Mouse (Mus musculus) neural tube, embryonic 11.5 days (tissue): Measurements from ENCODE around the gene Twf2. TPM values are rescaled to one million over a fixed set of nuclear protein-coding genes. Genes with fewer than 3 reads are reported as not detected.

Experiments
- ATAC-seq: fragments of 200-750 bp; cut with Nextera tagmentation; 2 replicates; pipeline ENCODE4 v1.8.0; 2017; ENCODE audit warnings: moderate number of reproducible peaks, mild to moderate bottlenecking, moderate TSS enrichment, moderate library complexity; ENCODE audit not compliant: insufficient read depth, low FRiP score, low TSS enrichment
- DNase-seq: peaks from one replicate; pipeline ENCODE4 v3.0.0-alpha.2; 2015; ENCODE audit warnings: low spot score
- H3K27ac ChIP-seq: fragments of 300-500 bp; sonication (generic); 2 replicates; pipeline ENCODE4 v1.5.1; 2014; ENCODE audit warnings: low read depth, mild to moderate bottlenecking, low read length
- H3K27me3 ChIP-seq: fragments of 300-500 bp; sonication (generic); 2 replicates; pipeline ENCODE4 v1.6.1; 2014; ENCODE audit warnings: mild to moderate bottlenecking, low read length, mixed read lengths; ENCODE audit not compliant: control insufficient read depth, insufficient read depth
- H3K36me3 ChIP-seq: fragments of 300-500 bp; sonication (generic); 2 replicates; pipeline ENCODE4 v1.6.1; 2014; ENCODE audit warnings: mild to moderate bottlenecking, low read length, moderate library complexity, mixed read lengths; ENCODE audit not compliant: control insufficient read depth, insufficient read depth
- H3K4me1 ChIP-seq: fragments of 300-500 bp; sonication (generic); 2 replicates; pipeline ENCODE4 v1.6.1; 2014; ENCODE audit warnings: low read length, mixed read lengths; ENCODE audit not compliant: control insufficient read depth, insufficient read depth
- H3K4me2 ChIP-seq: fragments of 300-500 bp; sonication (generic); 2 replicates; pipeline ENCODE4 v1.6.1; 2014; ENCODE audit warnings: low read depth, mild to moderate bottlenecking, moderate library complexity
- H3K4me3 ChIP-seq: fragments of 300-500 bp; sonication (generic); 2 replicates; pipeline ENCODE4 v1.5.1; 2014; ENCODE audit warnings: low read depth, low read length
- H3K9ac ChIP-seq: fragments of 300-500 bp; sonication (generic); 2 replicates; pipeline ENCODE4 v1.6.1; 2014; ENCODE audit warnings: mild to moderate bottlenecking, low read length
- H3K9me3 ChIP-seq: fragments of 300-500 bp; sonication (generic); 2 replicates; pipeline ENCODE4 v1.6.1; 2016; ENCODE audit warnings: low read length; ENCODE audit not compliant: control insufficient read depth
- WGBS: fragments of 180-500 bp; shearing (Covaris S2); extraction: QIAGEN DNeasy Blood & Tissue Kit; methylation state at CpG from one replicate; pipeline ENCODE4 v1.1.7; 2014; 5-methylcytosine and 5-hydroxymethylcytosine counted together
- polyA plus RNA-seq: library from polyadenylated mRNA; unstranded; fragments of >200 nt; fragmentation: Nextera tagmentation; extraction: Ambion mirVana; gene quantifications from 2 replicates; pipeline ENCODE4 v1.2.1, GENCODE M21; 2014

Gene Twf2
- polyA plus RNA-seq, 1 experiment from 2014 or later: 63.9 TPM

- no peak within 1 kb of the TSS for H3K27ac ChIP-seq
- peak within 1 kb of the TSS; percentile 73 for H3K9ac ChIP-seq
- 40% methylated on average over 18 of the region's 18 CpGs for WGBS
- H3K4me1 ChIP-seq: peaks cover 13% of the 10 kb centered on the region
- no peaks in the 10 kb centered on the region for H3K9me3 ChIP-seq
- no peak for DNase-seq
- H3K4me2 ChIP-seq: peak within 1 kb of the TSS; percentile 64
- H3K4me3 ChIP-seq: peak within 1 kb of the TSS; percentile 65
- peak; percentile 3; the same call in 1 of the 2 replicates for ATAC-seq
- H3K27me3 ChIP-seq: no peaks in the 10 kb centered on the region
- no peaks in the 10 kb centered on the region for H3K36me3 ChIP-seq
Observed at GRCm38 (mm10) chr9:106199535-106200272, 3.2 kb upstream of the Twf2 start, which contains the start of gene Ppm1m. Gene Ppm1m (minus strand): TSS chr9:106199746.

- Histone ChIP-seq H3K4me3 (no peak overlapping the region; the same call in 1 of the 2 replicates), H3K4me2 (no peak overlapping the region), H3K9me3 (no peaks in the 10 kb centered on the region)
Observed at GRCm38 (mm10) chr9:106201895-106202294, 1.0 kb upstream of the Twf2 start.

GRCm38 (mm10) chr9:106203990-106204851, 1.3 kb downstream of the Twf2 start:
- DNase-seq: no peak
- Histone ChIP-seq H3K36me3 (no peaks in the 10 kb centered on the region), H3K9me3 (no peaks in the 10 kb centered on the region), H3K27ac (no peak overlapping the region), H3K4me3 (no peak overlapping the region), H3K9ac (no peak overlapping the region; the same call in 1 of the 2 replicates), H3K4me1 (peaks cover 11% of the 10 kb centered on the region), H3K27me3 (no peaks in the 10 kb centered on the region), H3K4me2 (peak overlapping the region; percentile 50)
- ATAC-seq: no peak
- 82% methylated on average over 7 of the region's 7 CpGs for WGBS

More at GRCm38 (mm10) chr9:106201895-106202294, 1.0 kb upstream of the Twf2 start:
- Histone ChIP-seq H3K36me3 (no peaks in the 10 kb centered on the region), H3K27ac (no peak overlapping the region), H3K4me1 (peaks cover 13% of the 10 kb centered on the region), H3K27me3 (no peaks in the 10 kb centered on the region), H3K9ac (no peak overlapping the region)
- 91% methylated on average over 3 of the region's 3 CpGs for WGBS
- no peak for DNase-seq
- no peak for ATAC-seq

- Histone ChIP-seq H3K9ac (no peak overlapping the region), H3K9me3 (no peaks in the 10 kb centered on the region), H3K27me3 (no peaks in the 10 kb centered on the region), H3K27ac (no peak overlapping the region), H3K36me3 (no peaks in the 10 kb centered on the region), H3K4me2 (no peak overlapping the region), H3K4me3 (no peak overlapping the region), H3K4me1 (peaks cover 9% of the 10 kb centered on the region; the same call in 1 of the 2 replicates)
- 87% methylated on average over 7 of the region's 7 CpGs for WGBS
- DNase-seq: no peak
- no peak for ATAC-seq
Observed at GRCm38 (mm10) chr9:106205713-106206290, 2.9 kb downstream of the Twf2 start.

GRCm38 (mm10) chr9:106206515-106206914, 3.6 kb downstream of the Twf2 start:
- DNase-seq (no peak), ATAC-seq (no peak)
- peaks cover 15% of the 10 kb centered on the region for H3K4me1 ChIP-seq
- no peak overlapping the region for H3K9ac ChIP-seq
- no peak overlapping the region for H3K4me3 ChIP-seq
- H3K27me3 ChIP-seq: no peaks in the 10 kb centered on the region
- 76% methylated on average over 2 of the region's 2 CpGs for WGBS
- no peaks in the 10 kb centered on the region for H3K9me3 ChIP-seq
- H3K27ac ChIP-seq: no peak overlapping the region
- no peaks in the 10 kb centered on the region for H3K36me3 ChIP-seq
- no peak overlapping the region for H3K4me2 ChIP-seq

GRCm38 (mm10) chr9:106208181-106208580, 5.3 kb downstream of the Twf2 start:
- H3K36me3 ChIP-seq: no peaks in the 10 kb centered on the region
- H3K9ac ChIP-seq: no peak overlapping the region
- H3K27ac ChIP-seq: no peak overlapping the region
- ATAC-seq (no peak), DNase-seq (no peak)
- 79% methylated on average over 5 of the region's 5 CpGs for WGBS
- H3K4me3 ChIP-seq: no peak overlapping the region
- no peaks in the 10 kb centered on the region for H3K27me3 ChIP-seq
- H3K4me1 ChIP-seq: peaks cover 18% of the 10 kb centered on the region
- no peaks in the 10 kb centered on the region for H3K9me3 ChIP-seq
- H3K4me2 ChIP-seq: no peak overlapping the region

- Histone ChIP-seq H3K9ac (no peak overlapping the region), H3K4me2 (no peak overlapping the region), H3K9me3 (no peaks in the 10 kb centered on the region), H3K27ac (no peak overlapping the region), H3K36me3 (peaks cover 3% of the 10 kb centered on the region; the same call in 1 of the 2 replicates), H3K4me3 (no peak overlapping the region), H3K27me3 (no peaks in the 10 kb centered on the region), H3K4me1 (peaks cover 9% of the 10 kb centered on the region)
- DNase-seq: no peak
- ATAC-seq: no peak
- 91% methylated on average over 4 of the region's 4 CpGs for WGBS
Observed at GRCm38 (mm10) chr9:106209954-106210353, 7.0 kb downstream of the Twf2 start.

GRCm38 (mm10) chr9:106210853-106211609, 8.1 kb downstream of the Twf2 start:
- H3K9ac ChIP-seq: peak overlapping the region; percentile 60
- no peaks in the 10 kb centered on the region for H3K9me3 ChIP-seq
- DNase-seq (no peak), ATAC-seq (peak; percentile 13; the same call in 1 of the 2 replicates)
- WGBS: 42% methylated on average over 9 of the region's 9 CpGs
- peak overlapping the region; percentile 46 for H3K4me2 ChIP-seq
- H3K4me1 ChIP-seq: peaks cover 9% of the 10 kb centered on the region
- peaks cover 3% of the 10 kb centered on the region; the same call in 1 of the 2 replicates for H3K36me3 ChIP-seq
- no peak overlapping the region for H3K4me3 ChIP-seq
- H3K27ac ChIP-seq: 0 out of 2 replicates have a peak overlapping the region, but pooled peaks have one; percentile 27
- H3K27me3 ChIP-seq: no peaks in the 10 kb centered on the region
